Mouse (Mus musculus) A20 (cell line): ENCODE data around the gene Tiam2.

Source experiments
- DNase-seq: peaks from one replicate; pipeline ENCODE4 v3.0.0-alpha.2; 2011; ENCODE audit warnings: low read depth, low spot score

The Tiam2 gene

DNA sequence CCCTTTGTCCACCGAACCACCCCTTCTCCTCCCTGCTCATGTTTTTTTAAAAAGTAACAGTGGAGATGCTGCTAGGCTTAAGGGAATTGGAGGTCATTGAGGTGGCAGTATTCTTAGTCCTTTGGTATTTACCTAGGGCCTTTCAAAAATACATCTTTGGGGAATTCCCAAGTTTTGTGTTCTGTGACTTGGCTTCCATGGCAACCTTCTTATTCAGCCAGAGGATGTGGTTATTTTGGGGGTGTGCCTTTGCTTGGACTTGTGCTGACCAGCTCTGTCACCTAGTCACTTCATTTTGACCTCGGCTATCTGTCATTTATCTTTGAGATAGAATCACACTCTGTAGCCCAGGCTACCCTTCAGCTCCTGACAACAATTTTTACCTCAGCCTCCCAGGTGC lies 68.6 kb downstream of the Tiam2 start:
- no peak for DNase-seq

DNA sequence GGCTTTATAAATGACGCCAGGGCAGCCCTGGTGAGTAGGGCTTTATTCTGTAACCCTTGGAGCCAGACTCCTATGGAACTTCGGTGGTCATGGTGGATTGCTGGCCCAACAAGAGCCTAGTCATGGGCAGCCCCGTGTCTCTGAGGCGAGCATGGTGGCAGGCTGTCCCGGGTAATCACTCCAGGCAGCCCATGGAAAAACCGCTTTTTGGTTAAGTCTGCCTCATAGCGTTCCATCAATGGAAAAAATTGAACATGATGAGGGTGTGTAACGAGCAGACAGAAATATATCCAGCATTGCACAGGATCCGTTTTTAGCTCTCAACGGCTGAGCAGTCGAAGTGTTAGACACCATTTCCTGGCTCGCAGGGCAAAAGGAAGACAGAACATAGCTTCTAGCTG lies 70.5 kb downstream of the Tiam2 start:
- DNase-seq: no peak

DNA sequence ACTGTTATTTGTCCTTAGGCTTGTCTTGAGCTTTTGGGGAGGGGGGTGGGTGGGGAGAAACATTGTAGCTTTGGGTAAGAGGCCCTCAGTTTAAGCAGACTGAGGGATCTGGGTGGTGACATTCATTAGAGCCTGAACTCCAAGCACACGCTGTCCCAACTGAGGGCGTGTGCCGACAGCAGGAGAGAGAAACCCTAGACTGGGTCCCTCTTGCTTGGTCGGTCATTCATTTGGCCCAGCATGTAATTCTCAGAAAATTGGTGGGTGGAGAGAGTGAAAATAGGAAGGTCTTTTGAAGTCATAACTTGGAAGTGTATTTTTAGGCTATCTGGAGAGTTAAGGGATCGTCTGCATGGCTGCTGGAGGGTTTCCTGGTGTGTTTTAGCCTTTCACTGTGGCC lies 71.5 kb downstream of the Tiam2 start:
- no peak for DNase-seq

GRCm38 (mm10) chr17:3405350-3406073 lies 79.1 kb downstream of the Tiam2 start:
- no peak for DNase-seq

DNA sequence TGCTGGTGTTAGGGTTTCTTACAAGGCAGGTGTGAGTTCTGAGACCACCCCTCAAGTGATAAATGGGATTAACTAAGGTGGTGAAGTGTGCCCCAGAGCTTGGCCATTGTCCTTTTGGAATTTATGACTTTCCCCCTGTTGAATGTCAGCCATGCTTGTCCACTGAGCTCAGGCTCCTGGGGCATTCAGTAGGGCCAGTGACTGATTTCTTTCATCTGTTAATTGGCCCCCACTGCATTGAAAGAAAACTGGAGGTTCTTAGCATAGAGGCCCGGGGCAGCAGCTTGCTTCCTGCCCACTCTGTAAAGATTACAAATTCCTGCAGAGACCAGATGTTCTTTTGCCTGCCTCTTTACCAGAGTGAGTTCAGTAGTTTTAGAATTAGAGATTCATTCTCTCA lies 80.7 kb downstream of the Tiam2 start:
- DNase-seq: no peak

DNA sequence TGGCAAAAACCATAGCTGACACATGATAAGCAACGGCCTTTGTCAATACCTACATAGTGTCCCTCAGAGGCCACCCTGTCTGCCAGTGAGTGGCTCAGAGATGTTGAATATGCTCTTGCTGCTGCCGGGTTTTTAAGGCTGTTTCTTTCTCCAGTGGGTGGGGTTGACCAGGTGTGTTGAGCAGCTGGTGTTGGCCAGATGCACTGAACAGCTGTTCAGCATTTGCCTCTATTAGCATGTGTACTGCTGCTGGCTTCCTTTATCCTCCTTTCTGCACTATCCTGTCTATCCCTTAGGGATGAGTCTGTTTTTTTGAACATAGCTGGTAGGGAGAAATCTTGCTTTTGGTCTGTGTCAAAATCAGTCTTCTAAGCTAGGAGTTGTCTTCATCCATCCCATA lies 83.9 kb downstream of the Tiam2 start:
- no peak for DNase-seq

- DNase-seq: no peak
Measured at GRCm38 (mm10) chr17:3412771-3413170, 86.4 kb downstream of the Tiam2 start.

GRCm38 (mm10) chr17:3415580-3415979 lies 89.2 kb downstream of the Tiam2 start:
- DNase-seq: no peak

DNA sequence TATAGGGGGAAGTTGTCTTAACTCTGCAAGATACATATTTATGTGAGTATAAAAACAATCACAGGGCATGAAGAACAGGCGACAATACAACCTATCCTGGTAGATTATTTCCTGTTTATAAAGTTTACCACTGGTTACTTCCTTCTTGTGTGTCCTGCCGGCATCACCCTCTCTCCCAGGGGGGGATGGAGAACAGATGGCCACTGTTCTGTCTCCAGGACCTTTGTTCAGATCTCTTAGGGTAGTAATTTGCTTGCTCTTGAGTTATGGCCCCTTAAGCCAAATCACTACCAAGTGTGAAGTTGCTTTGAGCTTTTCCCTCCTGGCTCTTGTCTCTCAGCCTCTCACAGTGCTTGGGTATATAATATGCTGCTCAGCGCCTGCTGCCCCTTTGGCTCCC lies 90.0 kb downstream of the Tiam2 start:
- no peak for DNase-seq

GRCm38 (mm10) chr17:3419368-3419928 lies 93.1 kb downstream of the Tiam2 start:
- no peak for DNase-seq

DNA sequence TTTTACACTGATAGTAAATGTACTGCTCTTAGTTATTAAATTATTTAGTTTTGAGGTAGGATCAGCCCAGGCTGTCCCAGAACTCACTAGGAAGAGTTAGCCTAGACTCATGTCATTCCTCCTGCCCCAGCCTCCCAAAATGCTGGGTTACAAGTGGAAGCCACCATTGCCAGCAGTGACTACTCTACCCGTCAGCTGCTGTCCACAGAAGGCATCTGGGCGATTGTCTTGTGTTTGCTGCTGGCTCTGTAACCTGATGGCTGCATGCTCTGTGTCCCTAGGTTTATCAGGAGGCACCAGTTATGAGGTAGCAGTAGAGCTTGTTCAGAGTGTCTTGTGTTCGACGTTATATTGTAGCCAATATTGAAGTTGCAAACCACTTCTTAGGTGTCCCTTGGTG lies 93.8 kb downstream of the Tiam2 start:
- no peak for DNase-seq

DNA sequence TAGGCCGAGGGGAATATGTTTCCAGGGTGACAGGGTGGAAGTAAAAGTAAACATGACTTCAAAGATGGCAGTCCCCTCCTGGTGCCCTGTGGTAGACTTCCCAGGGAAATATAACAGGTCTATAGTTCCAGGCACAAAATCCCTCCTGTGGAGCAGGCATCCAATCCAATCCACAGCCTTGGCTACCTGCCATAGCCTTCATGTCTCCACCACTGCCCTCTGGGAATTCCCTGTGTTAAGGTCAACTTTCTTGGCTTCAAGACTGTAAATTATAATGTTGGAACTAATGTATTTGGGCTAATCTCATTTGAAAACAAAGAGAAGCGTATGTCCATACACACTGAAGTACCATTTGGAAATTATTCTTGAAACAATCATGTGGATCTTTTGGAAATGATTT lies 97.0 kb downstream of the Tiam2 start:
- no peak for DNase-seq

DNA sequence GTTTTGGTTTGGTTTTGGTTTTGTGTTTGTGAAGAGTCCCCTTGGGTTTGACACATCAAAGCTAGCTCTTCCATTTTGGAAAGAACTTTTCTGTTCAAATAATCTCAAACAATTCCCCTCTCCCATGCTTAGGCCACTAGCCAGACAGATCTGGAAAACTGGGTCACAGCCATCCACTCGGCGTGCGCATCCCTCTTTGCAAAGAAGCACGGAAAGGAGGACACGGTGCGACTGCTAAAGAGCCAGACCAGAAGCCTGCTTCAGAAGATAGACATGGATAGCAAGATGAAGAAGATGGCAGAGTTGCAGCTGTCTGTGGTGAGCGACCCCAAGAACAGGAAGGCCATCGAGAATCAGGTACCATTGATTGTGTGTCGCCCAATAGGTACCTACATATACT lies 102.3 kb downstream of the Tiam2 start:
- DNase-seq: no peak

GRCm38 (mm10) chr17:3432590-3433498 lies 106.5 kb downstream of the Tiam2 start:
- DNase-seq: no peak

DNA sequence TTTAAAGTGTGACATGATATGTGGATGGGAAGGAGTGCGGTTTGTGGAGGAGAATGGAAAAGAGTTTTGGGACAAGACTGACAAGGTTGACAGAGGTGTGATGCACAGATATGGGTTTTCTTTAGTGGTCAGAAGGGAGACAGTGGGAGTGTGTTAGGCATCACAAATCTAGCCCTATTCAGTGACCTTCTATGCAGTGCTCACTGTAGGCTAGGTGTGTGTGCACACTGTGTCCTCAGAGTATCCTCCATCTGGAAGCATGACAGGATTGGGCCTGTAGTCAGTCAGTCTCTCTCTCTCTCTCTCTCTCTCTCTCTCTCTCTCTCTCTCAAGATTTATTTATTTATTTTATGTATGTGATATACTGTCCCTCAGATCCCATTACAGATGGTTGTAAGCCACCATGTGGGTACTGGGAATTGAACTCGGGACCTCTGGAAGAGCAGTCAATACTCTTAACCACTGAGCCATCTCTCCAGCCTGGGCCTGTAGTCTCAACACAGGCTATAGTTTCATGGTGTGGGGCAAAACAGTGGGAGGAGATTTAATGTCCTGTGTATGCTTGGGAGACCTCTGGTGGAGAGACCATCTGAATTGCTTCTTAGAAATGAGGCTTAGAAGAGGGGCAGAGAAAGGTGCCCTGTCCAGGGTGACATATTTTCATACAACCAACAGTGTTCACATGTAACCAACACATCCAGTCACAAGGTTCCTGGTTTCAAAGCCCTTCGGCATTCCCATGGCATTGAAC lies 107.3 kb downstream of the Tiam2 start:
- no peak for DNase-seq

DNA sequence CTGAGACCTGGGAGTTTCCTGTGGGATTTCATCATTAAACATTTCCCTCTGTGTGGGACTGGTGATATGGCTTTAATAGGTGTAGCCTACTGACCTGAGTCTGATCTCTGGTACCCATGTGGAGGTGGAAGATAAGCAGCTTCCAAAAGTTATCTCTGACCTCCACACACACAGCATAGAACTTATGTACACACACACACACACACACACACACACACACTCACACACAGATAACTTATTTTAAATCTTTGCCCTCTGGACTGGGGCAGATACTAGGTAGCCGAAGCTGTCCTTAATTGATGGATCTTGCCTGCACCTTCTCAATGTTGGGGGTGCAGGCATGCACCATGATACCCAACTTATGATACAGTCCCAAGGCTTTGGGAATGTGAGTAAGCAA lies 108.9 kb downstream of the Tiam2 start:
- no peak for DNase-seq

- no peak for DNase-seq
Measured at GRCm38 (mm10) chr17:3436841-3437515, 110.6 kb downstream of the Tiam2 start.

DNA sequence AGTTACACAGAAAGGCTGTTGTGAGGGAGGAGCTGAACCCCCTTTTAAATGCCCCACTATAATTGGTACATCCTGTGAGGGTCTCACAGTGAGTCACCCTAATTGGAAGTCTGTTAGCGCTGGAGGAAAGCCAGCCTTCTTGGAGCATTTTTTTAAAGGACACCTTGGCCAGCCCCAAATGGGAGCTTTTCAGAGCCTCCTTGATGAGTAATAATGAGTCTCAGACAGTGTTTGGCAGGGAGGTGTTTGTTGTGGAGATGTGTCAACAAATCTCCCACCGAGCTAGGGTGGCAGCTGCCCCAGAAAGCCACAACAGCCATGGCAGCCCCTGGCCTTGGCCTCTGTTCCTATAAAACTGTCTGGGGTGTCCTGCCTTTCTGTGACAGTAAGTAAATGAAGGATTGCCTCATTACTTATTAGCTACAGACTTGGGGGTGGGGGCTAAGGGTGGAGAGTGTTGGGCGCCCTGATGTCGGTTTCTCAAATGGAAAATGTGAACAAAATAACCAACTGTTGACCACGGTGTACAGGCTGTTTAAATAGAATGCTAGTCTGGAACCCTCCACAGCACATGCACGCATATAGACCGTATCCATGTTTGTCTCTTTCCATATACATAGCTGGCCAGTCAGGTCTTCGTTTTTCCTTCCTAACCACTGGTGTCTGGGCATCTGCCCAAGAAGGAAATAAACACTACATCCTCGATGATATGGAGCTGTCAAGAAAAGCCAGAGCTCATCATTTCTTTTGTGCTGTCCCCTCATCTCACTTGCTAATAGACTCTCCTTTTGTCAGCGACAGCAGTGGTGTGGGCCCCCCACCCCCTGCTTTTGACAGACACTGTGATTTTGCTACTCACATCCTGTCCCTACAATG lies 116.4 kb downstream of the Tiam2 start:
- DNase-seq: no peak

GRCm38 (mm10) chr17:3446191-3446950 lies 120.0 kb downstream of the Tiam2 start:
- peak; percentile 70 for DNase-seq

DNA sequence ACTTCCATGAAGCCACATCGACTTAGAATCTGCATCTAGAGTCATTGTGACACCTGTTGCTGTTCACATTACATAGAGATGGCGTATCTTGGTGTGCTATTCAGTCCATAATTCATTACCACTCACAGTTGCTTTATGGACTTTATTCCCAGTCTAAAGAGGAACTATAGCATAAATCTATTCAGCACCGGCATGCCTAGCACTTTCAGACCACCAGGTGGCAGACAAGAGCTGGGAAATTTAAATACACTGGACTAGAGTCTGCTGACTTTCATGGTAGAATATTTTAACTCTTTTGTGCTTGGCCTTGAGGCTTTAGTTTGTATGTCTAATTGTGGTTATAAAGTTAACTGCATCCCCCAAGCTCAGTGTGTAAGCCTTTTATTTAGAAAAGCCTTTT lies 122.4 kb downstream of the Tiam2 start:
- DNase-seq: peak; percentile 69
